Mouse (Mus musculus) liver, postnatal 0 days (tissue): Measurements from ENCODE around the gene Rab7. TPM values are rescaled to one million over a fixed set of nuclear protein-coding genes. Genes with fewer than 3 reads are reported as not detected.

Experiments used
- ATAC-seq: fragments of 200-750 bp; cut with Nextera tagmentation; 2 replicates; pipeline ENCODE4 v1.8.0; 2017; ENCODE audit warnings: mild to moderate bottlenecking, moderate library complexity
- DNase-seq: peaks from one replicate; pipeline ENCODE4 v3.0.0-alpha.2; 2016
- H3K27ac ChIP-seq: fragments of 300-500 bp; sonication (generic); 2 replicates; pipeline ENCODE4 v1.5.1; 2014; ENCODE audit warnings: antibody characterized with exemption, moderate library complexity, mild to moderate bottlenecking, low read depth
- H3K27me3 ChIP-seq: fragments of 300-500 bp; sonication (generic); 2 replicates; pipeline ENCODE4 v1.6.1; 2014; ENCODE audit warnings: low read length, control low read depth, mixed read lengths; ENCODE audit not compliant: insufficient read depth
- H3K36me3 ChIP-seq: fragments of 300-500 bp; sonication (generic); replicated peaks from 2 replicates; pipeline ENCODE4 v1.6.1; 2014; ENCODE audit warnings: mild to moderate bottlenecking, control low read depth, low read length, moderate library complexity, mixed read lengths; ENCODE audit not compliant: insufficient read depth
- H3K4me1 ChIP-seq: fragments of 300-500 bp; sonication (generic); 2 replicates; pipeline ENCODE4 v1.6.1; 2014; ENCODE audit warnings: antibody characterized with exemption, mild to moderate bottlenecking, control low read depth; ENCODE audit not compliant: insufficient read depth
- H3K4me2 ChIP-seq: fragments of 300-500 bp; sonication (generic); 2 replicates; pipeline ENCODE4 v1.6.1; 2014; ENCODE audit warnings: low read depth, mild to moderate bottlenecking, low read length, moderate library complexity, mixed read lengths
- H3K4me3 ChIP-seq: fragments of 300-500 bp; sonication (generic); 2 replicates; pipeline ENCODE4 v1.5.1; 2014; ENCODE audit warnings: low read depth, low read length
- H3K9ac ChIP-seq: fragments of 300-500 bp; sonication (generic); replicated peaks from 2 replicates; pipeline ENCODE4 v1.6.1; 2014; ENCODE audit warnings: mild to moderate bottlenecking, moderate library complexity
- H3K9me3 ChIP-seq: fragments of 300-500 bp; sonication (generic); 2 replicates; pipeline ENCODE4 v1.6.1; 2016; ENCODE audit warnings: mild to moderate bottlenecking, control low read depth, low read length, mixed read lengths
- CTCF ChIP-seq: sonication (generic); IDR thresholded peaks from 2 replicates; pipeline ENCODE4 v1.5.1; 2016; ENCODE audit warnings: antibody characterized with exemption, low read depth
- EP300 ChIP-seq: IDR thresholded peaks from 2 replicates; pipeline ENCODE4 v1.6.1; 2016; ENCODE audit warnings: antibody characterized with exemption, low read depth, mild to moderate bottlenecking
- WGBS: fragments of 180-500 bp; shearing (Covaris S2); extraction: QIAGEN DNeasy Blood & Tissue Kit; methylation state at CpG from one replicate; pipeline ENCODE4 v1.1.7; 2014; ENCODE audit not compliant: insufficient replicate concordance; 5-methylcytosine and 5-hydroxymethylcytosine counted together
- polyA plus RNA-seq: library from polyadenylated mRNA; unstranded; fragments of >200 nt; fragmentation: Nextera tagmentation; extraction: Ambion mirVana; gene quantifications from 2 replicates; pipeline ENCODE4 v1.2.1, GENCODE M21; 2015

Gene Rab7
- polyA plus RNA-seq, 1 experiment from 2014 or later, result 110 TPM

GRCm38 (mm10) chr6:88056866-88057265 is 11.8 kb upstream of the Rab7 start:
- Histone ChIP-seq H3K27me3 (no peaks in the 10 kb centered on the region), H3K4me3 (no peak overlapping the region), H3K9me3 (no peaks in the 10 kb centered on the region), H3K36me3 (no peaks in the 10 kb centered on the region), H3K4me1 (peaks cover 40% of the 10 kb centered on the region), H3K9ac (no peak overlapping the region), H3K27ac (peak overlapping the region; percentile 55; the same call in 1 of the 2 replicates), H3K4me2 (no peak overlapping the region)
- ATAC-seq (no peak), DNase-seq (no peak)
- WGBS, result 67% methylated on average over 5 of the region's 5 CpGs
- TF ChIP-seq EP300 (no peak), CTCF (no peak)

- ATAC-seq (no peak), DNase-seq (no peak)
- no peaks in the 10 kb centered on the region for H3K9me3 ChIP-seq
- no peak overlapping the region for H3K4me2 ChIP-seq
- H3K4me3 ChIP-seq, result no peak overlapping the region
- TF ChIP-seq EP300, result no peak
- no peak for TF ChIP-seq CTCF
- peak overlapping the region; percentile 55 for H3K27ac ChIP-seq
- H3K27me3 ChIP-seq, result no peaks in the 10 kb centered on the region
- no peaks in the 10 kb centered on the region for H3K36me3 ChIP-seq
- WGBS, result 52% methylated on average over 5 of the region's 5 CpGs
- peaks cover 40% of the 10 kb centered on the region for H3K4me1 ChIP-seq
- no peak overlapping the region for H3K9ac ChIP-seq
These were observed 10.6 kb upstream of the Rab7 start for GRCm38 (mm10) chr6:88055663-88056062.

- WGBS, result 60% methylated on average over 9 of the region's 9 CpGs
These were observed 9.2 kb upstream of the Rab7 start for GRCm38 (mm10) chr6:88054081-88054835.

GRCm38 (mm10) chr6:88053228-88054080 is 8.4 kb upstream of the Rab7 start:
- no peak overlapping the region for H3K4me2 ChIP-seq
- H3K4me1 ChIP-seq, result peaks cover 52% of the 10 kb centered on the region
- H3K9ac ChIP-seq, result no peak overlapping the region
- no peaks in the 10 kb centered on the region for H3K9me3 ChIP-seq
- no peaks in the 10 kb centered on the region for H3K36me3 ChIP-seq
- no peak for TF ChIP-seq CTCF
- peak; percentile 45; the same call in 1 of the 2 replicates for TF ChIP-seq EP300
- H3K27ac ChIP-seq, result peak overlapping the region; percentile 64
- no peak for DNase-seq
- no peaks in the 10 kb centered on the region for H3K27me3 ChIP-seq
- ATAC-seq, result 0 out of 2 replicates have a peak, but pooled peaks have one; percentile 40
- 36% methylated on average over 11 of the region's 11 CpGs for WGBS
- H3K4me3 ChIP-seq, result no peak overlapping the region

More at GRCm38 (mm10) chr6:88054081-88054835, 9.2 kb upstream of the Rab7 start:
- Histone ChIP-seq H3K4me3 (no peak overlapping the region), H3K4me1 (peaks cover 48% of the 10 kb centered on the region), H3K27ac (peak overlapping the region; percentile 64), H3K9me3 (no peaks in the 10 kb centered on the region), H3K36me3 (no peaks in the 10 kb centered on the region), H3K27me3 (no peaks in the 10 kb centered on the region), H3K9ac (no peak overlapping the region), H3K4me2 (no peak overlapping the region)
- DNase-seq (no peak), ATAC-seq (peak; percentile 47)
- TF ChIP-seq EP300 (no peak), CTCF (no peak)

- no peak overlapping the region for H3K4me3 ChIP-seq
- WGBS, result 89% methylated on average over 5 of the region's 5 CpGs
- no peaks in the 10 kb centered on the region for H3K27me3 ChIP-seq
- H3K9me3 ChIP-seq, result no peaks in the 10 kb centered on the region
- no peak overlapping the region for H3K27ac ChIP-seq
- TF ChIP-seq CTCF (no peak), EP300 (no peak)
- no peak overlapping the region for H3K4me2 ChIP-seq
- H3K9ac ChIP-seq, result no peak overlapping the region
- no peaks in the 10 kb centered on the region for H3K36me3 ChIP-seq
- H3K4me1 ChIP-seq, result peaks cover 48% of the 10 kb centered on the region
- DNase-seq, result no peak
- no peak for ATAC-seq
These were observed 6.1 kb upstream of the Rab7 start for GRCm38 (mm10) chr6:88051206-88051605.

- no peak overlapping the region for H3K4me3 ChIP-seq
- peak; percentile 35; the same call in 1 of the 2 replicates for ATAC-seq
- H3K27ac ChIP-seq, result peak overlapping the region; percentile 85
- no peaks in the 10 kb centered on the region for H3K9me3 ChIP-seq
- no peaks in the 10 kb centered on the region for H3K27me3 ChIP-seq
- no peak overlapping the region for H3K9ac ChIP-seq
- H3K4me1 ChIP-seq, result peaks cover 41% of the 10 kb centered on the region
- WGBS, result 60% methylated on average over 6 of the region's 6 CpGs
- no peak for DNase-seq
- H3K36me3 ChIP-seq, result no peaks in the 10 kb centered on the region
- H3K4me2 ChIP-seq, result peak overlapping the region; percentile 19
- no peak for TF ChIP-seq EP300
- no peak for TF ChIP-seq CTCF
These were observed 3.9 kb upstream of the Rab7 start for GRCm38 (mm10) chr6:88049008-88049407.
